Mouse (Mus musculus): ENCODE measurements around the gene Bco1. TPM values are rescaled to one million over a fixed set of nuclear protein-coding genes. Genes with fewer than 3 reads are reported as not detected.

Bco1 gene
- polyA plus RNA-seq, 1 experiment from 2014 or later, result 0.11 TPM

GRCm38 (mm10) chr8:117061180-117061880 is 34.3 kb upstream of the Bco1 start:
- H3K9ac ChIP-seq (replicated peaks; ENCODE audit: low read depth, low read length), result no peak overlapping the region
- no peaks in the 10 kb centered on the region for H3K4me1 ChIP-seq (replicated peaks; ENCODE audit: control insufficient read depth, insufficient read depth, low read length)
- peaks cover 4% of the 10 kb centered on the region for H3K9me3 ChIP-seq (ENCODE audit: control insufficient read depth, low read length)
- H3K4me2 ChIP-seq (ENCODE audit: low read length), result no peak overlapping the region
- H3K27ac ChIP-seq (ENCODE audit: low read length), result no peak overlapping the region
- H3K27me3 ChIP-seq (replicated peaks; ENCODE audit: control insufficient read depth, insufficient read depth, low read length), result no peaks in the 10 kb centered on the region
- no peak overlapping the region for H3K4me3 ChIP-seq (replicated peaks; ENCODE audit: low read length)
- WGBS, result 66% methylated on average over 13 of the region's 13 CpGs
- H3K36me3 ChIP-seq (ENCODE audit: control insufficient read depth, insufficient read depth), result no peaks in the 10 kb centered on the region
- ATAC-seq, result no peak

GRCm38 (mm10) chr8:117066955-117067354 is 28.7 kb upstream of the Bco1 start:
- H3K9ac ChIP-seq (replicated peaks; ENCODE audit: low read depth, low read length), result no peak overlapping the region
- no peak overlapping the region for H3K4me3 ChIP-seq (replicated peaks; ENCODE audit: low read length)
- H3K4me2 ChIP-seq (ENCODE audit: low read length), result no peak overlapping the region
- no peaks in the 10 kb centered on the region for H3K36me3 ChIP-seq (ENCODE audit: control insufficient read depth, insufficient read depth)
- H3K4me1 ChIP-seq (replicated peaks; ENCODE audit: control insufficient read depth, insufficient read depth, low read length), result no peaks in the 10 kb centered on the region
- WGBS, result 85% methylated on average over 7 of the region's 7 CpGs
- no peak overlapping the region for H3K27ac ChIP-seq (ENCODE audit: low read length)
- peaks cover 4% of the 10 kb centered on the region for H3K9me3 ChIP-seq (ENCODE audit: control insufficient read depth, low read length)
- no peak for ATAC-seq
- no peaks in the 10 kb centered on the region for H3K27me3 ChIP-seq (replicated peaks; ENCODE audit: control insufficient read depth, insufficient read depth, low read length)

DNA sequence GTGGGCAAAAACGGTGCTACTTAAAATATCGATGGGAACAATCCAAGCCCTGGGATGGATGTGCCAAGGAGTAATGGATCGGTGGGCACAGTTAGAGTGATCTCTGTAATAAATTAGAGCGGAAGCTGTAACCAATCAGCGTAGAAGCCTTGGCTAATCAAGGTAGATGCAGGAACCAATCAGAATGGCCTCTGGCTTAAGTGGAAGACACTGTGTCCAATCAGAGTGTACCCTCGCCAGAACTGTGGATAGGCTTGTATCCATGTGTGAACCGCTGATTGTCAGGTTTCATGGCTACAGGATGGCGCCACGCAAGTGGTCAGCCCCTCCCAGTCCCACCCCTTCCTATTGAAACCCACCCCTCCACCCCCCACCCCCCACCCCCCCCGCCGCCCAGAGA is 28.3 kb upstream of the Bco1 start:
- Histone ChIP-seq H3K36me3 (ENCODE audit: control insufficient read depth, insufficient read depth) (no peaks in the 10 kb centered on the region), H3K4me2 (ENCODE audit: low read length) (no peak overlapping the region), H3K4me1 (replicated peaks; ENCODE audit: control insufficient read depth, insufficient read depth, low read length) (no peaks in the 10 kb centered on the region), H3K27ac (ENCODE audit: low read length) (no peak overlapping the region), H3K9me3 (ENCODE audit: control insufficient read depth, low read length) (peaks cover 1% of the 10 kb centered on the region; the same call in 1 of the 2 replicates), H3K27me3 (replicated peaks; ENCODE audit: control insufficient read depth, insufficient read depth, low read length) (no peaks in the 10 kb centered on the region), H3K9ac (replicated peaks; ENCODE audit: low read depth, low read length) (no peak overlapping the region), H3K4me3 (replicated peaks; ENCODE audit: low read length) (no peak overlapping the region)
- ATAC-seq, result no peak
- 89% methylated on average over 11 of the region's 11 CpGs for WGBS

DNA sequence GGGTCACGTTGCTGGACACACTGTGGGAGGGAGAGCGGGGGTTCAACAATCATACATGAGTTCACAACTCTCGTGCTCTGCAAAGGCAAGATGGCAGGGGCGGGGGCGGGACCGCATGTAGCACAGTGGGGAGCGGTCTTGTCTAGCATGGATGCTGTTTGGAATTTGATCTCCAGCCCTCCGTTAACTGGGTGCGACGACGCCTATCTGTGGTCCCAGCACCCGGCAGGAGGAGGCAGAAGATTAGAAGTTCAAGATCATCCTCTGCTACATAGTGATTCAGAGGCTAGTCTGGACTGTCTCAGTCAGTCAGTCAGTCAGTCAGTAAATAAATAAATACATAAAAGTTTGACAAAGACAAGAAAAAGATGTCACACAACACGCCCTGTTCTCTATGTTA is 27.4 kb upstream of the Bco1 start:
- no peaks in the 10 kb centered on the region for H3K9me3 ChIP-seq (ENCODE audit: control insufficient read depth, low read length)
- no peaks in the 10 kb centered on the region for H3K36me3 ChIP-seq (ENCODE audit: control insufficient read depth, insufficient read depth)
- no peaks in the 10 kb centered on the region for H3K27me3 ChIP-seq (replicated peaks; ENCODE audit: control insufficient read depth, insufficient read depth, low read length)
- no peak for ATAC-seq
- H3K27ac ChIP-seq (ENCODE audit: low read length), result no peak overlapping the region
- H3K4me1 ChIP-seq (replicated peaks; ENCODE audit: control insufficient read depth, insufficient read depth, low read length), result no peaks in the 10 kb centered on the region
- no peak overlapping the region for H3K4me3 ChIP-seq (replicated peaks; ENCODE audit: low read length)
- H3K4me2 ChIP-seq (ENCODE audit: low read length), result no peak overlapping the region
- H3K9ac ChIP-seq (replicated peaks; ENCODE audit: low read depth, low read length), result no peak overlapping the region
- WGBS, result 87% methylated on average over 13 of the region's 13 CpGs

DNA sequence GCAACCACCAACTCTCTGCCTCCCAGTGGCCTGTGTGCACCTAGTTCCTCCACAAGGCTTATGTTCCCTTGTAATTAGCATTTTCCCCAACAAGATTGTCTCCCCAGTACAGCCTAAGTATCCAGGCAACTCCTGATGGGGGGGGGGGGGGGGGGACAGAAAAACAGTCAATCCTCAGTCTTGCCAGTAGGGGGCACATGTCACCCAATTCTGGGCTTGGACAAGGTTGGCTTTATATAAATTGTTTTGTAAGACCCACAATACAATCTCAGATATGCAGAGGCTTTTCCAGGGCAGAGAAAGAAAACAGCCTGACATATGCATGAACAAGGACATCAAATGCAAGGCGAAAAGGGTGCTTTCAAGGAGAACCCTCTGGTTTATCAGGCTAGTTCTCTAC is 25.9 kb upstream of the Bco1 start:
- no peaks in the 10 kb centered on the region for H3K9me3 ChIP-seq (ENCODE audit: control insufficient read depth, low read length)
- no peak overlapping the region for H3K9ac ChIP-seq (replicated peaks; ENCODE audit: low read depth, low read length)
- H3K27me3 ChIP-seq (replicated peaks; ENCODE audit: control insufficient read depth, insufficient read depth, low read length), result no peaks in the 10 kb centered on the region
- H3K4me1 ChIP-seq (replicated peaks; ENCODE audit: control insufficient read depth, insufficient read depth, low read length), result no peaks in the 10 kb centered on the region
- no peak overlapping the region for H3K4me3 ChIP-seq (replicated peaks; ENCODE audit: low read length)
- no peaks in the 10 kb centered on the region for H3K36me3 ChIP-seq (ENCODE audit: control insufficient read depth, insufficient read depth)
- no peak for ATAC-seq
- no peak overlapping the region for H3K27ac ChIP-seq (ENCODE audit: low read length)
- WGBS, result 96% methylated on average over 1 of the region's 1 CpGs
- H3K4me2 ChIP-seq (ENCODE audit: low read length), result no peak overlapping the region

GRCm38 (mm10) chr8:117074350-117075182 is 21.1 kb upstream of the Bco1 start:
- Histone ChIP-seq H3K9me3 (ENCODE audit: control insufficient read depth, low read length) (no peaks in the 10 kb centered on the region), H3K36me3 (ENCODE audit: control insufficient read depth, insufficient read depth) (no peaks in the 10 kb centered on the region), H3K27ac (ENCODE audit: low read length) (no peak overlapping the region), H3K27me3 (replicated peaks; ENCODE audit: control insufficient read depth, insufficient read depth, low read length) (no peaks in the 10 kb centered on the region), H3K4me1 (replicated peaks; ENCODE audit: control insufficient read depth, insufficient read depth, low read length) (no peaks in the 10 kb centered on the region), H3K4me3 (replicated peaks; ENCODE audit: low read length) (no peak overlapping the region), H3K4me2 (ENCODE audit: low read length) (no peak overlapping the region), H3K9ac (replicated peaks; ENCODE audit: low read depth, low read length) (no peak overlapping the region)
- WGBS, result 76% methylated on average over 10 of the region's 10 CpGs
- ATAC-seq, result 0 out of 2 replicates have a peak, but pooled peaks have one; percentile 20

DNA sequence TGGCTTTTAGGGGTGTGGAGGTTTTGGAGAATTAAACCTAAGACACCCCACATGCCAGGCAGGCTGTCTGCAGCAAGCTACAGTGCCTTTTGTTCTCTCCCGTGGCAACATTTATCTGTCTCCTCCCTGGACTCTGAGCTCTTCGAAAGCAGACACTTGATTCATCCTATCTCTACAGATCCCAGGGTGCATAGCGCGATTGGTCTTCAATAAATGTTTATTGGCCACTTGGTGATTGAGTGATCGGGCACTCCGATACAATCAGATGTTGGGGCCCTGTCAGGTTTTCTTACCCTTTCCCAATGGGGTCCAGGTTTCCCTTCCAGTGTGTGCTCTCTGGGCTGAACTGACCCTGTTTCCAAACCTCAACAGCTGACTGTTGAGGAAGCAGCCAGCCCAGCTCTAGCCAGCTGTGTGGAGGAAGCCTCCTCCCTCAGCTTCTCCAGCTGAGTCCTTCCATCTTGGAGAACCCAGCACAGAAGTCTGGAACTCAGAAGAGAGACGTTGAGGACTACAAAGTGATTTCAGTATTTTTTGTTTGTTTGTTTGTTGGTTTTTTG is 17.2 kb upstream of the Bco1 start:
- Histone ChIP-seq H3K9me3 (ENCODE audit: control insufficient read depth, low read length) (no peaks in the 10 kb centered on the region), H3K4me1 (replicated peaks; ENCODE audit: control insufficient read depth, insufficient read depth, low read length) (no peaks in the 10 kb centered on the region), H3K9ac (replicated peaks; ENCODE audit: low read depth, low read length) (no peak overlapping the region), H3K4me3 (replicated peaks; ENCODE audit: low read length) (no peak overlapping the region), H3K27ac (ENCODE audit: low read length) (no peak overlapping the region), H3K4me2 (ENCODE audit: low read length) (no peak overlapping the region), H3K27me3 (replicated peaks; ENCODE audit: control insufficient read depth, insufficient read depth, low read length) (no peaks in the 10 kb centered on the region), H3K36me3 (ENCODE audit: control insufficient read depth, insufficient read depth) (no peaks in the 10 kb centered on the region)
- ATAC-seq, result no peak
- WGBS, result 87% methylated on average over 7 of the region's 7 CpGs

DNA sequence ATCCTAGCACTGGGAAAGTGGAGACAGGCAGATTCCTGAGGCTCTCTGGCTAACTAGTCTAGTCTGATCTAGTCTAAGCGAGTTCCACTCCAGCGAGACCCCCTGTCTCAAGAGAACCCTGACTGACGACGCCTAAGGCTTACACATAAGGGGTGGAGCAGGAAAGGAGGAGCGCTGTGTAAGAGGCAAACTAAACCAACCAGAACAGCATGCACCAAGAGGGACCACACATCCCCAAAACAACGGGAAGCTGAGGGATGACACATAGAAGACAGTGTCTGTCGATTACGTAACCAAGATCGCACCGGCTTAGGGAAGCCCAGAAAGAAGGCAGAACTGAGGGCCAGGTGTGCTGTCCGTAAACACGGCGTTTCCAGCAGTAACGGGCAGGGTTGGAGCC is 16.0 kb upstream of the Bco1 start:
- no peak for ATAC-seq
- H3K27me3 ChIP-seq (replicated peaks; ENCODE audit: control insufficient read depth, insufficient read depth, low read length), result no peaks in the 10 kb centered on the region
- no peak overlapping the region for H3K4me3 ChIP-seq (replicated peaks; ENCODE audit: low read length)
- no peaks in the 10 kb centered on the region for H3K4me1 ChIP-seq (replicated peaks; ENCODE audit: control insufficient read depth, insufficient read depth, low read length)
- WGBS, result 92% methylated on average over 14 of the region's 14 CpGs
- H3K9me3 ChIP-seq (ENCODE audit: control insufficient read depth, low read length), result no peaks in the 10 kb centered on the region
- no peaks in the 10 kb centered on the region for H3K36me3 ChIP-seq (ENCODE audit: control insufficient read depth, insufficient read depth)
- no peak overlapping the region for H3K4me2 ChIP-seq (ENCODE audit: low read length)
- H3K27ac ChIP-seq (ENCODE audit: low read length), result no peak overlapping the region
- no peak overlapping the region for H3K9ac ChIP-seq (replicated peaks; ENCODE audit: low read depth, low read length)

DNA sequence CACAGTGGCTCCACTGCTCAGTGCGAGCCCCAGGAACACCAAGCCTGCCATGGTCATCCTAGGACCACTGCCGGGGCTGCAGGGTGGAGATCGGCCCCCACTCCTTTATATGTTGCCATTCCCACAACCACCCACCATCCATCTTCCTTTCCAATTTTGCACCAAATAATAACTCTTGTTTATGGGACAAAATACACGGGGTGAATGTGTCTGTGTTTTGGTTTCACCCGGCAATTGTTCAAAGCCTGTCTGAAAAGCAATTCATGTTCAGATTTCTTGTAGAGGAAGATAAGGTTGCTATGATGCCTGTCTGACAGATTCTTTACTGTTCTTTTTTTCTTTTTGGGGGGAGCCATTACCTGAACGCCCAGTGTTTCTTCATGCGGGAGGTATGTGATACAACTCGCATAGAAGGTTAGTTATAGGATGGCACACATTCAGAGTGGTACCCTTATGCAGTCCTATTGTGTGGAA is 13.2 kb upstream of the Bco1 start, which contains the start of gene Pkd1l2:
Gene Pkd1l2 (minus strand): TSS at position 51 of the 474 bp plus-strand sequence.
- Histone ChIP-seq H3K36me3 (ENCODE audit: control insufficient read depth, insufficient read depth) (no peaks in the 10 kb centered on the region), H3K4me3 (replicated peaks; ENCODE audit: low read length) (no peak within 1 kb of the TSS), H3K4me2 (ENCODE audit: low read length) (no peak within 1 kb of the TSS), H3K27ac (ENCODE audit: low read length) (no peak within 1 kb of the TSS), H3K27me3 (replicated peaks; ENCODE audit: control insufficient read depth, insufficient read depth, low read length) (no peaks in the 10 kb centered on the region), H3K9ac (replicated peaks; ENCODE audit: low read depth, low read length) (no peak within 1 kb of the TSS), H3K9me3 (ENCODE audit: control insufficient read depth, low read length) (no peaks in the 10 kb centered on the region), H3K4me1 (replicated peaks; ENCODE audit: control insufficient read depth, insufficient read depth, low read length) (no peaks in the 10 kb centered on the region)
- 88% methylated on average over 8 of the region's 8 CpGs for WGBS
- no peak for ATAC-seq
